Mouse (Mus musculus) left cerebral cortex, postnatal 4 days (tissue): Measurements from ENCODE around the gene Slc35e3. TPM values are rescaled to one million over a fixed set of nuclear protein-coding genes. Genes with fewer than 3 reads are reported as not detected.

Experiments
- DNase-seq: peaks from one replicate; pipeline ENCODE4 v3.0.0-alpha.2; 2022
- intact Hi-C: fragments of 180-260 bp; cut with DNase I; formaldehyde crosslinking; loops from one replicate; pipeline ENCODE4 v1.15.1; 2025
- total RNA-seq, 2 experiments: library from RNA; stranded (reverse); gene quantifications; 2 replicates each; pipeline ENCODE4 v1.2.3; 2021

Slc35e3 gene
- total RNA-seq, 2 experiments from 2014 or later = 36.9 to 37.6 TPM

DNA sequence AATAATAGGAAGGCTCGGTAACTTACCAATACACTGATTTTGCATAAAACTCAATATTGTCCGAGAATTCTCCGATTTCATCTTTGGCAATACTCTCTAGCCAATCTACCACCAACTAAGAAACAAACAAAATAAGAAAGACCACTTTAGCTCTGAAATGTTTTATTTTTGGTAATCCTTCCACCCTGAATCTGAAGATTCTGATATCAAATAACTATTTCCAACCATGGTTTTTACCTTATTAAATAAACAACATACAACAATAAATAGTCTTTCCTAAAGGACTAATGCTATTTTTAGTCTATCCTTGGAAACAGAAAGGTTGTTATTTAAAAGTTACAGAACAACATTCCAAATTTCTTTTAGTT is 30.9 kb upstream of the Slc35e3 start:
- no peak for DNase-seq
- intact Hi-C loops = no loop called here

DNA sequence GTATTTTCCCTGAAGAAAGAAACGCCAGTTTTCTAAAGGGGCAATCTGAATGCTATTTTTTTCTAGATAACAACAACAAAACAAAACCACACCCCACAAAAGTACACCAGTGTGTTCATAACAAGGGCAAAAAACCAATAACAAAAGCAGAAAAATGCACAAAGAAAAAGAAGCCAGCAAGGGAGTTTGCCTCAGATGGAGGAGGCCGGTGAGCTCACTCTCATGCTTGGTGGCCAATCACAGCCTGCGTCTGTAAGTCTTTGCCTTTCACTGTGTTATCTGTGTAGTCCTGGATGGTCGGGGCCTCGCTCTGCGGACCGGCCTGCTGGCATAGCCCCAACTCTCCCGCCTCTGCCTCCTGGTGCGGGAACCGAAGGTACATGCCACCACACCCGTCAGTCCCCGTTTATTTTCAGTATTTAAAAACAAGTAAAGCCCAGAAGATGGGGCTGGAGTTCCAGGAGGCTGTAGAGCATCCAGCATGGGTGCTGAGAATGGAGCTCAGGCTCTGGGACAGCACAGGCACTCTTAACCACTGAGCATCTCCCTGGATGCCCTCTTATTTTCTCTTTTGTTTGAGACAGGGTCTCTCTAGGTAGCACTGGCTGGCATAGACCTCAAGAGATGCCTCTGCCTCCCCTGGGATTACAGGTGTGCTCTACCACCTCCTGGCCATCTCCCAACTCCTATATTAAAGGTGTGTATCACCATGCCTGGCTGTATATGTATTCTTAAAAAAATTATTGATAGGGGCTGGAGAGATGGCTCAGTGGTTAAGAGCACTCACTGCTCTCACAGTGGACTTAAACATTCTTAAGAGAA is 30.3 kb upstream of the Slc35e3 start:
- no peak for DNase-seq
- intact Hi-C loops = no loop called here

- DNase-seq = no peak
- intact Hi-C loops = no loop called here
These were observed 29.4 kb upstream of the Slc35e3 start for GRCm38 (mm10) chr10:117775401-117776144.

- DNase-seq = no peak
- intact Hi-C loops = no loop called here
These were observed 28.6 kb upstream of the Slc35e3 start for GRCm38 (mm10) chr10:117774817-117775120.

DNA sequence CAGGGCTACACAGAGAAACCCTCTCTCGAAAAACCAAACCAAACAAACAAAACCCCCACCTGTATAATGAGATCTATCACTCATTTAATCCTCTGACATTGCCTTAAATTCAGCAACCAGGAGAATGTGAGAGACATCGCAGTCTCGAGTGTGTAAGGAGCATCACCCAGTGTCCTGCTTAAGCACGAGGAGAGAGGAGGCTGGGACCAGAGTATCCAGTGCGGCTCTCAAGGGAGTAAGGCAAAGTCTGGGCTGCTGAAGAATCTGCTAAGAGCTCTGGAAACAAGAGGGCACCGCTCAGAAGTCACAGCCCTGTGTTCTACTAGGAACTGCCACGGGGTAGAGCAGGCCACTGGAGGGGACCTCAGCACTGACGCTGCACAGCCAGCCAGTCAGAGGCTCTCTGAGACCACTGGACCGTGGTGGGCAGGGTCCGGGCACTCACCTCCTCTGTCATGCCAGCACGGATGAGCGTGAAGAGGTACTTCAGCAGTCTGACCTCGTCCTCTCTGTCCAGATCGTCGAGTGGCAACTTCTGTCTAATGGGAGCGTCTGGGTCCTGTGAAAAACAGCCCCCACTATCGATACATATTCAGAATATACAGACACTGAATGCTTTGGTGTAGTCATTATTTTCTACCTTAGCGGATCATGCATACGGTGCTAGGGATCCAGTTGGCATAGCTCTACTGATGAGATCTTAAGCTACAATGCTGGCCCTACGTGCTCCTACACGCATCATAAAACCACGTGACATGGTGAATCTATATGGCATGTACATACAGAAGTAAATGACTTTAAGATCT is 28.0 kb upstream of the Slc35e3 start:
- intact Hi-C loops = no loop called here
- DNase-seq = no peak

DNA sequence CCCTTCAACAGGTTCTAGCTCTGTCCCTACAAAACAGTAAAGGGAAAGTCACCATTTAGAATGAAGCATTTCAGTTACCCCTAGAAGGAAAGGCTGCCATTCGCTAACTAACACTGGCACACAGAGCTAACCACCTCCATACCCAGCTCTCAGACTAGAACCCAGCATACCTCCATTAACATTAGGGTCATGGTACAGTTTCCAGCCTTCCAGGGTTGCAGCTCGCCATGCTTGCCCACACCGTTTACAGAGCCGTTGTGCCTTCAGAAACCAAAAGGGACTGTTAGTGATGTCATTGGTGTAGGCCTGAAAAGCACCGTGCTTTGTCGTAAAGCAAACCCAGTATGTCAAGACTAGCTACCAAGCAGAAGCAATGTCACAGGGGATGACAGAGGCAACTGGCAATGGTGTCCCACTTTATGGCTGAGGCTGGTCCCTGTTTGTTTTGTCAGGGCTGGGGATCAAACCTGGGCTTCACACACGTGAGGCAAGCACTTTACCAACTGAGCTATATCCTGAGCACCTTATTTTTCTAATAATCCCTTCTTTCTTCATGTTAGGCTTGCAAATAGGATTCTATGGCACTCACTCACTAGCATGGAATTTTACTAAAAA is 27.0 kb upstream of the Slc35e3 start:
- DNase-seq = no peak
- intact Hi-C loops = no loop called here

GRCm38 (mm10) chr10:117772364-117773105 is 26.4 kb upstream of the Slc35e3 start:
- no peak for DNase-seq
- intact Hi-C loops = no loop called here

- intact Hi-C loops = no loop called here
- DNase-seq = no peak
These were observed 25.0 kb upstream of the Slc35e3 start for GRCm38 (mm10) chr10:117771131-117771510.

- DNase-seq = no peak
- intact Hi-C loops = no loop called here
These were observed 24.3 kb upstream of the Slc35e3 start for GRCm38 (mm10) chr10:117770286-117771130.

DNA sequence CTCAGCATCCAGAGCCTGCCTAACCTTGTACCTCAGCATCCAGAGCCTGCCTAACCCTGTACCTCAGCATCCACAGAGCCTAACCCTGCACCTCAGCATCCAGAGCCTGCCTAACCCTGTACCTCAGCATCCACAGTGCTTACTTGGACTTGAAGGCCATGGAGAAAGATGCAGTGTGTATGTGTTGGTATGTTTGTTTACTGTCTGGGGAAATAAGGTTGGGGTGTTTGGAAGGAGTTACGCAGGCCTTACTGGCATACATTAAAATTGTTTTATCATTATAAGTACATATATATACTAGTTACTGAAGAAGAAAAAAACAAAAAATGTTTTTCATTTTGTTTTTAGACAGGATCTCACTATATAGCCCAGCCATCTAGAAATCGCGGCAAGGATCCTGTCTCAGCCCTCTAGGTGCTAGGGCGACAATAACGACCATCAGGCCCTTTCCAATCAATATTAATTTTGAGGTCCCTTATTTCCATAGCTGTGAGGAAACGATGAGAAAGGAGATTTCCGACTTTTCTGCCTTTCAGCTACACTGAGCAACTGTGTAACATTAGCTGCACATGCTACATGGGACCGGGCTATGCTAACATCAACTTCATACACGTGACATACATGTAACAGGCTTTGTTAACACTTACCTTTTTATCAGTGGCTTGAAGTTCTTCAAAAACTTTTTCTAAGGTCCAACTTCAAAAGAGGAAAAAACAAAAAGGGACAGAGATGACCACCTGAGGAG is 23.5 kb upstream of the Slc35e3 start:
- intact Hi-C loops = no loop called here
- no peak for DNase-seq

- intact Hi-C loops = no loop called here
- no peak for DNase-seq
These were observed 21.9 kb upstream of the Slc35e3 start for GRCm38 (mm10) chr10:117768141-117768440.

- intact Hi-C loops = no loop called here
- DNase-seq = no peak
These were observed 21.3 kb upstream of the Slc35e3 start for GRCm38 (mm10) chr10:117767286-117768140.

- intact Hi-C loops = no loop called here
- DNase-seq = no peak
These were observed 20.7 kb upstream of the Slc35e3 start for GRCm38 (mm10) chr10:117766896-117767160.

GRCm38 (mm10) chr10:117766111-117766895 is 20.1 kb upstream of the Slc35e3 start:
- intact Hi-C loops = no loop called here
- DNase-seq = no peak

DNA sequence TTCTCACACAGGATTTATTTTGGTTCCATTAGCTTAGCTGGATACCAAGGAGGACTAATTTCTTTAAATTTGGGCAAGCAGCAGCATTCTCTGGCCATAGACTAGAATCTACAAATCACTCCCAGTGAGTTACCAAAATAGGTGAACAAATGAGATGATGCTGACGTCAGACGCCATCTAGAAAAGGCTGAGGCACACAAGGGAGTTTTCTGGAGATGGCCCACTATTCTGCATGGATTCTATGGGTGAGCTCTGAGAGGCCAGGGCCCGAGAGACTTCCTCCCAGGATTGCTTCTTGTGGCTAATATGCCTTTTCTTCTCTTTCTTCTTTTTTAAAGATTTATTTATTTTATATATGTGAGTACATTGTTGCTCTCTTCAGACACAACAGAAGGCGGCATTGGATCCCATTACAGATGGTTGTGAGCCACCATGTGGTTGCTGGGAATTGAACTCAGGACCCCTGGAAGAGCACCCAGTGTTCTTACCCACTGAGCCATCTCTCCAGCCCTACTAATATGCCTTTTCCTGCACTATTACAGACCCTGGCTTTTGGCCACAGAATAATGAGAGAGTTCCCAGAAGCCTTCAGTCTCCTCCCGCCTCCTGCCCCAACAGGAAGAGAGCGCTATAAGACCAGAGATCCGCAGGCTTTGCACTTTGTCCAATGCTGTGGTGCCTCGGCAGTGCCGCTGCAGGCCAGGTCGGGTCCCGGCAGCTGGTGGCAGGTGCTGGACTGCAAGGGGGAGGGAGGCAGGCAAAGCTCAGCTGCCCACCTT is 19.1 kb upstream of the Slc35e3 start:
- intact Hi-C loops = no loop called here
- DNase-seq = no peak

- intact Hi-C loops = no loop called here
- DNase-seq = no peak
These were observed 18.4 kb upstream of the Slc35e3 start for GRCm38 (mm10) chr10:117764598-117764997.
